Mouse (Mus musculus): Measurements from ENCODE around the gene Hdac10. TPM values are rescaled to one million over a fixed set of nuclear protein-coding genes. Genes with fewer than 3 reads are reported as not detected.

The Hdac10 gene
- 25.3 and 27.6 TPM in 2 replicates for polyA plus RNA-seq (2015; fragmentation: Nextera tagmentation; extraction: Ambion mirVana)

GRCm38 (mm10) chr15:89128382-89129350, at the start of gene Hdac10:
TSS of gene Hdac10 (minus strand) at chr15:89128700.
- peak within 1 kb of the TSS; percentile 72 for H3K4me3 ChIP-seq (ENCODE audit: low read length)
- H3K27me3 ChIP-seq (replicated peaks; ENCODE audit: control insufficient read depth, insufficient read depth, low read length), result no peaks in the 10 kb centered on the region
- peak within 1 kb of the TSS; percentile 74 for H3K4me2 ChIP-seq (ENCODE audit: low read depth, low read length)
- ATAC-seq, result peak; percentile 93
- H3K9me3 ChIP-seq (ENCODE audit: control insufficient read depth, low read length), result no peaks in the 10 kb centered on the region
- peaks cover 16% of the 10 kb centered on the region for H3K4me1 ChIP-seq (ENCODE audit: control insufficient read depth, insufficient read depth, low read length)
- no peaks in the 10 kb centered on the region; the same call in 1 of the 2 replicates for H3K36me3 ChIP-seq (ENCODE audit: control insufficient read depth, insufficient read depth, low read length)
- peak within 1 kb of the TSS; percentile 82 for H3K9ac ChIP-seq (ENCODE audit: low read depth, low read length)
- H3K27ac ChIP-seq (ENCODE audit: low read length), result peak within 1 kb of the TSS; percentile 84
- 3% methylated on average over 36 of the region's 36 CpGs for WGBS

DNA sequence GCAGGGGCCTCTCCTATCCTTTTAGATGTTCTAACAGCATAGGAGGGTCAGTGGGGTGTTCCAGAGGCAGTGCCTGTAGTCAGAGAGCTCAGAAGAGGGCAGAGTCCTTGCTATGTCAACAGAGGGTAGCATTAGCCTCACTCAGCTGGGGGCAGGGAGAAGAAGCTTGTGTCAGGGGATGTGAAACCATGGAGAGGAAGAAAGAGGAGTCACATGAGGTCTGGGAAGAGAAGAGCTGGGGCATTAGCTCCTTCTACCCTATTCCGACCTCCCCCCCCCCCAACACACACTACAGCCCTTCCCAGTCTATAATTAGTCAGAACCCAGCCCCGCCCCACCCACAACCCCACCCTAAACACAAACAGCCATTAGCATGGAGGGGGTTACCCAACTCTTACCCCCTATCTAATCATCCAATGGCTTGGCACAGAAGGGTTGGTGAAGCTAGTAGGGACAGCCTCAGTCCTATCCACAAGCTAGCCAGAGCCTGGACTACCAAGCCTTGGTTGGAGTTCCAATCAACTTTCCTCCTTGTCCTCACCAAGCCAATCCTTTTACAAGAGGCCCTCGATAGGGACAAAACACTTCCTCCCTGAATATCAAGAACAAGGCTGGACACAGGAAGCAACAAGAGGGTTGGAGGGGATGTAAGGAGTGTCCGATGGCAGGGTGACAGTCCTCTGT, 49.2 kb upstream of the Hdac10 start:
- H3K4me2 ChIP-seq (ENCODE audit: low read depth, low read length), result peak overlapping the region; percentile 80
- WGBS, result 63% methylated on average over 4 of the region's 4 CpGs
- peak overlapping the region; percentile 89 for H3K9ac ChIP-seq (ENCODE audit: low read depth, low read length)
- no peaks in the 10 kb centered on the region for H3K27me3 ChIP-seq (replicated peaks; ENCODE audit: control insufficient read depth, insufficient read depth, low read length)
- peak overlapping the region; percentile 57; the same call in 1 of the 2 replicates for H3K4me3 ChIP-seq (ENCODE audit: low read length)
- peaks cover 72% of the 10 kb centered on the region for H3K4me1 ChIP-seq (ENCODE audit: control insufficient read depth, insufficient read depth, low read length)
- H3K36me3 ChIP-seq (ENCODE audit: control insufficient read depth, insufficient read depth, low read length), result no peaks in the 10 kb centered on the region
- H3K9me3 ChIP-seq (ENCODE audit: control insufficient read depth, low read length), result no peaks in the 10 kb centered on the region
- ATAC-seq, result peak; percentile 39
- H3K27ac ChIP-seq (ENCODE audit: low read length), result peak overlapping the region; percentile 93

GRCm38 (mm10) chr15:89177121-89177520, 48.6 kb upstream of the Hdac10 start:
- WGBS, result 12% methylated on average over 5 of the region's 5 CpGs
- Histone ChIP-seq H3K4me1 (ENCODE audit: control insufficient read depth, insufficient read depth, low read length) (peaks cover 75% of the 10 kb centered on the region), H3K4me3 (ENCODE audit: low read length) (peak overlapping the region; percentile 10; the same call in 1 of the 2 replicates), H3K9ac (ENCODE audit: low read depth, low read length) (peak overlapping the region; percentile 57), H3K4me2 (ENCODE audit: low read depth, low read length) (peak overlapping the region; percentile 80), H3K36me3 (ENCODE audit: control insufficient read depth, insufficient read depth, low read length) (no peaks in the 10 kb centered on the region), H3K9me3 (ENCODE audit: control insufficient read depth, low read length) (no peaks in the 10 kb centered on the region), H3K27me3 (replicated peaks; ENCODE audit: control insufficient read depth, insufficient read depth, low read length) (no peaks in the 10 kb centered on the region), H3K27ac (ENCODE audit: low read length) (peak overlapping the region; percentile 93)
- ATAC-seq, result peak; percentile 9

DNA sequence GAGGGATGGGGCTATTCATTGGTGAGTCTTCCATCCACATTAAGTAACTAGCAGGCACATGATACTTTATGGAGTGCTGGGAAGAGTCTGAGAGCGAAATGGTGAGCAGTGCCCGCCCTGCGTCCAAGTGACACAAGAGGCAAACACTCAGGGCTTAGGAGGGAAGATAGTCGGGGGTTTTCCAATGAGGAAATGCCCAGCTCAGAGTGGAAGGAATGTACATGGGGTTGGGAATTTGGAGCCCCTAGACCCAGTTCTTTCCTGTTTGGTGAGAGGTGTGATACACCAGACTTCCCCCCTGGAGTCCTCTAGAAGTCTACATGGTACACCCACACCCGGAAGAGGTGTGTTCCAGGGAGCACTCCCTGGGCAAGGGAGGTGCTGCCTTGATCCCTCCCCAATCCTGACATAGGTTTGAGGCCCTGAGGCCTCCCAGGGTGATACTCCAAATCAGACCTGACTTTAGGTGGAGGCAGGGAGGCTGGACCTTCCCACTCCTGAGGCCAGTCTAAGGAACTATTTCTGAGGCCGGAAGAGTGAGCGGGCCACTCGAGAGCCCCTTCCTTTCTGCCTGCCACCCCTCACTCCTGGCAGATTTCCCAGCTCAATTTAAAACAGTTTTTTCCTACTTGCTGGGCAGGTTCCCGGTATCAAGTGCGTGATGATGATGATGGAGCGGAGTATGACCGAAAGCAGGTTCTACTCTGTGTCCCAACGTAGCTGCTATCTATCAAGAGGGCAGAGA, 47.1 kb upstream of the Hdac10 start:
- peaks cover 78% of the 10 kb centered on the region for H3K4me1 ChIP-seq (ENCODE audit: control insufficient read depth, insufficient read depth, low read length)
- no peaks in the 10 kb centered on the region for H3K27me3 ChIP-seq (replicated peaks; ENCODE audit: control insufficient read depth, insufficient read depth, low read length)
- no peak for ATAC-seq
- H3K36me3 ChIP-seq (ENCODE audit: control insufficient read depth, insufficient read depth, low read length), result no peaks in the 10 kb centered on the region
- H3K9ac ChIP-seq (ENCODE audit: low read depth, low read length), result peak overlapping the region; percentile 83; the same call in 1 of the 2 replicates
- H3K9me3 ChIP-seq (ENCODE audit: control insufficient read depth, low read length), result no peaks in the 10 kb centered on the region
- no peak overlapping the region for H3K4me2 ChIP-seq (ENCODE audit: low read depth, low read length)
- 64% methylated on average over 13 of the region's 13 CpGs for WGBS
- H3K27ac ChIP-seq (ENCODE audit: low read length), result peak overlapping the region; percentile 34
- H3K4me3 ChIP-seq (ENCODE audit: low read length), result no peak overlapping the region

GRCm38 (mm10) chr15:89174889-89175339, 46.4 kb upstream of the Hdac10 start:
- no peak for ATAC-seq
- Histone ChIP-seq H3K27me3 (replicated peaks; ENCODE audit: control insufficient read depth, insufficient read depth, low read length) (no peaks in the 10 kb centered on the region), H3K4me3 (ENCODE audit: low read length) (no peak overlapping the region), H3K27ac (ENCODE audit: low read length) (peak overlapping the region; percentile 34; the same call in 1 of the 2 replicates), H3K4me1 (ENCODE audit: control insufficient read depth, insufficient read depth, low read length) (peaks cover 85% of the 10 kb centered on the region), H3K4me2 (ENCODE audit: low read depth, low read length) (peak overlapping the region; percentile 99; the same call in 1 of the 2 replicates), H3K9ac (ENCODE audit: low read depth, low read length) (peak overlapping the region; percentile 83), H3K36me3 (ENCODE audit: control insufficient read depth, insufficient read depth, low read length) (no peaks in the 10 kb centered on the region), H3K9me3 (ENCODE audit: control insufficient read depth, low read length) (no peaks in the 10 kb centered on the region)
- 46% methylated on average over 11 of the region's 11 CpGs for WGBS

DNA sequence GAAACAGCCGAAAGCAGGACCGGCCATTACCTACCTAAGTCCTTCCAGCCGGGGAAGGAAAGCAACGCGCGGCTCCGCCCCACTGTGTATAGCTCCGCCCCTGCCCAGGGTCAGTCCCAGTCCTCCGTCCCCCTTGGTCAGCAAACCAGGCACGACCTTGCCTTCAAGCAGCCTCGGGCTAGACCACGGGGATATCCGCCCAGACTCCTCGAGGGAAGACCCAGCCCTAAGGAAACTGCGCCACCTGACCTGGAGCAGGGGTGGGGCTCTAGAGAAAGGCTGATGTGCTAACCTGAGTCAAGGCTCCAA, 45.4 kb upstream of the Hdac10 start:
- Histone ChIP-seq H3K9me3 (ENCODE audit: control insufficient read depth, low read length) (no peaks in the 10 kb centered on the region), H3K4me2 (ENCODE audit: low read depth, low read length) (peak overlapping the region; percentile 99), H3K9ac (ENCODE audit: low read depth, low read length) (peak overlapping the region; percentile 83), H3K27me3 (replicated peaks; ENCODE audit: control insufficient read depth, insufficient read depth, low read length) (no peaks in the 10 kb centered on the region), H3K4me1 (ENCODE audit: control insufficient read depth, insufficient read depth, low read length) (peaks cover 95% of the 10 kb centered on the region), H3K4me3 (ENCODE audit: low read length) (peak overlapping the region; percentile 68), H3K27ac (ENCODE audit: low read length) (peak overlapping the region; percentile 74), H3K36me3 (ENCODE audit: control insufficient read depth, insufficient read depth, low read length) (no peaks in the 10 kb centered on the region; the same call in 1 of the 2 replicates)
- 1% methylated on average over 15 of the region's 15 CpGs for WGBS
- ATAC-seq, result peak; percentile 51

DNA sequence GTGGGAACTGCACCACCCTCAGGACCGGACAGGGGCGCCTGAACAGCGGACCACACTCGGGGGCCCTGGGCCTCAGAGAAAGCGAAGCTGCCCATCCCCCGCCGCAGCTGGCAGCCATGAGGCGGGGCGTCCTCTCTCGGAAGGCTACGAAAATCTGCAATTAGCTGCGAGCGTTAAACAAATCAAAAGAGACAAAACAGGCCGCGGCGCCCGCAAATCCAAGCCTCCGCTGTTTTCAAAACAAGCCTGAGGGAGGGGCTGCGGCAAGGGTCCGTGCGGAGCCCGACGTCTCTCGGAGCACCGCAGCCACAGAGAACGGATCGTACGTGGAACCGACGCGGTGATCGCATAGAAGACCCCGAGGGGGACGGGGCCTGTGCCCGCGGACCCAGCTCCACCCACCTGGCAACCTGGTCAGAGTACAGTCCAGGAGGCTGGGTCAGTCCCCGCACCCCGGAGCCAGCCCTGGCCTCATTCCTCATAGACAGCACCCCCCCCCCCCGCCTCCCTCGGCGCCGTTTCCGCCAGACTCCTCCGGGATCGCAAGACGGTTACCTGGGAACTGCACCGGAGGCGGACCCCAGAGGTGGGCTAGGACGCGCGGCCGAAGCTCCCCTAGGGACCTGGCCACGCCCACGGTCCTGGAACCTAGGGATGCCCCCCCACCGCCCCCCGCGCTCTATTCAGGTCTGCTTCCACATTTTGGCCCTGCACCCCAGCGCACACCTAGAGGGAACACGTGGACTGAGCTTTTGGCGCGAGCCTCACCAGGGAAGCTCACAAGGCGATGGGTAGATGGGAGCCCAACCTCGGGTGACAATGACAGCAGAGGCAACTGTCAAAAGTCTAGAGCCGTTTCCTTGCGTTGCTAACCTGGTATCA, 44.8 kb upstream of the Hdac10 start:
- Histone ChIP-seq H3K9me3 (ENCODE audit: control insufficient read depth, low read length) (no peaks in the 10 kb centered on the region), H3K4me1 (ENCODE audit: control insufficient read depth, insufficient read depth, low read length) (peaks cover 91% of the 10 kb centered on the region), H3K27me3 (replicated peaks; ENCODE audit: control insufficient read depth, insufficient read depth, low read length) (no peaks in the 10 kb centered on the region), H3K36me3 (ENCODE audit: control insufficient read depth, insufficient read depth, low read length) (no peaks in the 10 kb centered on the region; the same call in 1 of the 2 replicates), H3K27ac (ENCODE audit: low read length) (peak overlapping the region; percentile 74), H3K4me3 (ENCODE audit: low read length) (peak overlapping the region; percentile 68), H3K4me2 (ENCODE audit: low read depth, low read length) (peak overlapping the region; percentile 99), H3K9ac (ENCODE audit: low read depth, low read length) (peak overlapping the region; percentile 83)
- ATAC-seq, result peak; percentile 25
- WGBS, result under 1% methylated on average over 58 of the region's 65 CpGs

DNA sequence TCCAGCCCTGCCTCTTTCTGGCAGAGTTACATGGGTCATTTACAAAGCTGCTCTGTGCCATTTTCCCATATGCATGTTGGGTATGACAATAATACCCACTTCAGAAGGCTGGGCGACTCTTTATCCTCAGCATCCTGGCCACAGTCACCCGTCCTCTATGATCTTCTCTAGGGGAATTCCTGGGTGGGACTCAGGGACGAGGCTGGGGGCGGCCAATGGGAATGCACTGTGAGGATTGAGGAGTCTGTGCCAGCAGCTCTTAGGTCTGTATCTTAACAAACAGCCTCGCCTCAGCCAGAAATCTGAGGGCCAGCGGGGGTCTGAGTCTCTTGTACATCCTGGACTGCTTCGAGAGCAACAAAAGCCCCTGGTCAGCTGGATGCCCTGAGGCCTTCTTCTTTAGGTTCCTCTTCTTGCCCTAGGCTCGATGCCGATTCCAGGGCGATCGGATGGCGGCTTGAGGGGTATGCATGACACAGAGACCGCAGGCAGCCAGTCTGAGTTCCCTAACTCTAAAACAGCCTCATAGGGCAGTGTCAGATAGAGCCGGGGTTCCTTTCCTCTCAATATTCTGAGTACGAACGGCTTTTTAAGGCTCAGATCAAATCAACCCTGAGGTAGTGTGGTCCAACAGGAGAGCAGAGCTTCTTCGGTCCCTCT, 43.9 kb upstream of the Hdac10 start:
- Histone ChIP-seq H3K36me3 (ENCODE audit: control insufficient read depth, insufficient read depth, low read length) (peaks cover 6% of the 10 kb centered on the region), H3K4me1 (ENCODE audit: control insufficient read depth, insufficient read depth, low read length) (peaks cover 82% of the 10 kb centered on the region), H3K27me3 (replicated peaks; ENCODE audit: control insufficient read depth, insufficient read depth, low read length) (no peaks in the 10 kb centered on the region), H3K27ac (ENCODE audit: low read length) (peak overlapping the region; percentile 74), H3K9ac (ENCODE audit: low read depth, low read length) (peak overlapping the region; percentile 83), H3K9me3 (ENCODE audit: control insufficient read depth, low read length) (no peaks in the 10 kb centered on the region), H3K4me2 (ENCODE audit: low read depth, low read length) (peak overlapping the region; percentile 99), H3K4me3 (ENCODE audit: low read length) (peak overlapping the region; percentile 68)
- WGBS, result 43% methylated on average over 17 of the region's 17 CpGs
- ATAC-seq, result no peak

Measured in intestine, embryonic 16.5 days (tissue).